Mouse (Mus musculus) telencephalon, adult 2 months (tissue): ENCODE results near the gene Vangl1.
"Not testable (repeated sequence)": the region's sequence is repeated elsewhere in the genome, so short reads cannot be mapped to it uniquely, and the experiment has no call there.

Experiments used
- DNase-seq: peaks from one replicate; pipeline ENCODE4 v3.0.0-alpha.2; 2011; ENCODE audit warnings: low read depth, low spot score

Gene Vangl1

DNA sequence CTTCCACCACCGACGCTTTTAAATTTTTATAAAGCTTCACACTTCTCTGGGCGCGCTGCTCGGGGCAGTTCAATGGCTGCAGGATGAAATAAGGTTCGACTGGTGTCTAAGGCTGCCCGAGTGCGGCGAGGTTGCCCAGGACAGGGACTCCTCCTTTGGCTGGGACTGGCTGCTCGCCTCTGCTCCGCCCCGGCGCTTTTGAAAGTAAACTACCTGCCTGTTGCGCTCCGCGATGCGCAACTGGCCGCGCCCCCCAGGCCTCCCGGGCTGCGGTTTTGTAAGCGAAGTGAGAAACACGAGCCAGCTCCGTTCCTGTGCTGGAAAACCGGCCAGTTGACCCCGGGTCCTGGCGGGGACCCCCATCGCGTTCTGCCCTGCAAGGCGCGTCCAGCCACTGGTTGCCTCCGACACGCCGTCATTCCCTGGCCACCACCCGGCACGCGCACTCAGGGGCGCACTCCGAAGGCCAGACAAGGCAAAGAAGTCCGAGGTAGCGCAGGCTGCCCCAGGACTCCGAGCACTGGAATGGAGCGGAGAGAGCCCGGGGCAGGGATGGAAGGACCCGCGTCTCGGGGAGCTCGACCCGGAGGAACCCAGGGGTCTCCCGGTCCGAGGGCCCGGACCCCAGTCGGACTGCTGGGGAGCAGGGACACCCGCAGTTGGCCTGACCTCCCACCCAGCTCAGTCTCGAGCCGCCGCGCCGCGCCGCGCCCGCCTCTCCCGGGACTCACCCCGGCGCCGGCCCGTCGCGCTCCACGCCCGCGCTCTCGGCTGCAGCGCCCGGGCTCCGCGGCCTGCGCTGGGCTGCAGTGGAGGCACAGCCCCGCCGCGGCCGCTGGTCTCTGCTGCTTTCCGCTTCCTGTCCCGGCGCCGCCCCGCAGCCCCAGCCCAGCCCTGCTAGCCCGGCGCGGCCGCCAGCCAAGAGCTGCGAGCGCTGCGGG, at the start of gene Vangl1:
Vangl1 (minus strand) TSS at position 913 of the 941 bp plus-strand sequence.
- no peak for DNase-seq

DNA sequence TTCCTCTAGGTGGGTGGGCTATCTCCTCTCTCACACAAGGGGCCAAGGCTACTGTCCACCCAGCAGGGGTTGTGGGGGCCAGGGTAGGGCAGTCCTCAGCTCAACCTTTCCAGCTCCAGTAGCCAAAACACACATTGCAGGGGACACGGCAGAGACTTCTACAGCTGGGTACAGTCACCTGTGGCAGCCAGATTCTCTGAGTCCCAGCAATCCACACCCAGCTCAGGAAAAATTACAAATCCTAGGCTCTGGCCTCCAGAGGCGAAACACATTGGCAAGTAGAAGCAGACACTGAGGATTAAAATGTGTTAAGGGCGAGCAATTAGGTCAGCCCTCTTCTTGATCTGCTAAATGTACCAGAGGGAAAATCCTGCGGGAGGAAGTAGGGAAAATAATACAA, 49.1 kb upstream of the Vangl1 start:
- no peak for DNase-seq

DNA sequence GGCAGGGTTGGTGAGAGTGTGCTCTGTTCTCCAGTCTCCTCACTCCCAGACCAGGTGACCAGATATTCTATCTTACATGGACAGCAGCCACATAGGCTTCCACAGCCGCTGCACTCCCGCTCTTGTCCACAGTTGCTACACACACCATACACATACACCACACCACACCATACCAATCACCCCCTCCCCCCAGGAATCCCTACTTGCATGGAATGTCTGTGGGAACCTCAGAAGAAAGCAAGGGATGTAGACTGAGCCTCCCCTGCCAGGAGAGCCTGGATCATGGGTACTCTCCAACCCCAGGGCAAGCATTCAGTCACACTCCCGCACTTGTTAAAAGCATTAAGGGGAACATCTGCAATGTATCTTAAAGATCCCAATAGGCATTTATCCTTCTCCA, 48.4 kb upstream of the Vangl1 start:
- DNase-seq = no peak

DNA sequence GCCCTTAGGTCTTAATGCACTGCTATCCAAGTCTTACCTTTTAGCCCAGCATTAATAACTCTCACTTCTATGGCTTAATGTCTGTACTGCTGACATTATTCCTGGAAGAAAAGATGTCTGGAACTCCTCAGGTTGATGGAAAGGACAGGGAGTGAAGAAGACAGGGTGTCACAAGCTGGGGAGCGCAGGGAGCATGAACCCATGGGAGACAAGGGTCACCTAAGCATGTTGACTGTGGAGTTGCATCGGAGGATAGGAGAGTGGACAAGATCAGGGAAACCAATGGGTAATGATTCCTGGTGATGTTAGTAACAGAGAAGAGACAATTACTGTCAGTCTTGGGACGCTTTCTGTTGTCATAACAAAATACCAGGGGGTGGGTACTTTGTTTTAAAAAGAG, 46.4 kb upstream of the Vangl1 start:
- DNase-seq = no peak

DNA sequence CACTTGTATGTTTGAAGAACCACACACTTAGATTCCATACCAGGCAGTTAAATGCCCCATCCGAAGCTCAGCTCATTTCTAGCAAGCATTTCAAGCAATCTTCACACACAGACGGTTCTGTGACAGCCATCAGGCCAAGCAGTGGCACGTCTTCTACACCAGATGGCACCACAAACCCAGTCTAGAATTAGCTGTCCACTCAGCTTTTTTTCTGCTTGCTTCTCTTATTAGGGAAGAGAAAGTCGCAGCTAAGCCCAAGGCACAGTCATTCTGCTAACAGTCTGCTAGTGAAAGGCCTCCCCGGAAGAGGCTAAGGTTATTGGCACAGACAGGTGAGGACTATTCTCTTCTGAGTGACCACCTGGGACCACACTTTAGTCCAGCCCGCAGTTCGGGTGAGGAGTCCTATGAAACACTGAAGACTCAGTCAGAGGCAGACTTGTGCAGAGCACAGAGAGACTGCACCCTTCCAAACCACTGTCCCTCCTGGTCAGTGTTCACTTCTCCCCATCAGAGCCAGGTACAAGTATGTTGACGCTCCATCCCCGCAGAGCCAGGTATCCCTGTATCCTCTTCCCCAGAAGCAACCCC, 45.0 kb upstream of the Vangl1 start:
- DNase-seq = no peak

DNA sequence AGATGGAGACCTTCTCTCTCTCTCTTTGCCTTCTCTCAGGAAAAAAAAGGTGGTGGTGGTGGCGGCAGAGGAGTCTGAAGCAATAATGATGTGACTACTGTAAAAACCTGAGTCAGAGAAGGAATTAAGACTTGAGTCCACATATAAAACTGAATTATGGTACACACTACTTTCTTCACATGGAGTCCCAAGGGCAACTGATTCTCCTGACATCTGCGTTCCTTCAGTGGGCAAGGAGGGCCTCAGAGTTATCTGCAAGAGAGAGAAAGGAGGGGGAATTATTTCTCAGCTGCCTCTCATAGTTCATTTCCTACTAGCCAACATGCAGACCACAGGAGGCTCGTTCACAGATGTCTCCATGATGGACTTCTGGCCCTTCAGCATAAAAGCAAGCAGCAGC, 40.1 kb upstream of the Vangl1 start:
- DNase-seq = no peak

DNA sequence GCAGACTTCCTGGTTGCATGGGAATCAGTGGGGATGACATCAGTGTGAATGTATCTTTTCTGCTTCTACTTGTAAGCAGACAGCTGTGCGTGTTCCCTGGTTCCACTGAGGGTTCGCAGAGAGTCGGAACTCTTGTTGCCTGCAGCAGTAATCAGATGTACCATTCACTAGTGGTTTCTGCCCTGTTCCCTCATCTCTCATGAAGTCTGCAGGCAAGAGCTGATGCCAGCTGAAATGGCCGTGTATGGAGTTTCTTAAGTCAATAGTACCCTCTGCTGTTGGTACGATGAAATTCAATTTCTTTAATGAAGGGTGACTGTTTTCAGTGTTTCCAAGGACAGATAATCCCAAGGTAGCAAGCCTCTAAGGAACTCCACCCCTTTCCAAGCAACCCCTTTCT, 38.4 kb upstream of the Vangl1 start:
- peak; percentile 74 for DNase-seq

DNA sequence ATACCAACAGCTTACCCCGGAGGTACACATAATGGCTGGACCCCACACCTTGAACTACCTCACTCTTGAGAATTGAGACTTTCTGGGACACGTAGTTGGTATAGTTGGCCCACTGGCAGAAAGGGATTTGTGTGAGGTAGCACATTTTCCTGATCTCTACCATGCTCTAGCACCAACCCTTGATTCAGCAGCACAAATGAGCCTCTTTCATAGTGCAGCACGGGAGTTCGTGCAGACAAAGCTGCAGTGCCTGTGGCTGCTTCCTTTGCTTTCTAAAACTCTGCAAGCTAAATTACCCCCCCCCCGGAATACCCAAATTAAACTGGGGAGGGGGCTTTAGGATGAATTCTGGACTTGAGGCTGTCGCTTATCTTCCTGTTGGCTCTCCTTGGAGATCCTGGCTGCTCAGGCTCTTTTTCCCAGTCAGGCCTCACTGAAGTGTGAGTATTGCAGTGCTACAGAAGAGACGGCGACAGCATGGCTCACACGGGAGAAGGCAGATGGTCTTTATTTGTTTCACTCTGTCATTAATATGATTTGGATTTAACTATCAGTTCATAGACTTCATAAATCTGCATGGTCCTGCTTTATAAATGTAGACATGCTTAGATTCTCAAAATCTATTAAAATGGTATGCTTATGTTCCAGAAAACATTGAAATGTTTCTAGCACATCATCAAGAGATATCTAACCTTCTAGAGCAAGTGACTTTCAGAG, 27.1 kb upstream of the Vangl1 start:
- DNase-seq = no peak

DNA sequence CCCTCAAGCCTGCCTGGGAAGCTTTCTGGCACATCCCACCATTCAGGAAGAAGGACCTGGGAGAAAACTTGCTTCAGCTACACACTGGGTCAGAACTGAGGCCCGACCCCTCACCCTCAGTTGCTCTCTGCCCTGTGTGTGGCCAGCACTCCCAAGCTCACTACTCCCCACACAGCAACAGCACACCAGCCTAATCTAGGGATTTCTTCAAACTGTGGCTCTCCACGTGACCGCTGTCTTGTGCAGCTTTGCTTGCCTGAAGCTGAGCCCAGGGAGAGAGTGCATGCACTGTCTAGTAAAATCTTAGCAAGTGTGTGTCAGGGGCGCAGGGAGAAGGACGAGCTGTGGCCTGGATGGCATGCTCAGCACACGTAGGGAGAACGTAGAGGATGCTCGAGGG, 18.3 kb upstream of the Vangl1 start:
- DNase-seq = no peak

DNA sequence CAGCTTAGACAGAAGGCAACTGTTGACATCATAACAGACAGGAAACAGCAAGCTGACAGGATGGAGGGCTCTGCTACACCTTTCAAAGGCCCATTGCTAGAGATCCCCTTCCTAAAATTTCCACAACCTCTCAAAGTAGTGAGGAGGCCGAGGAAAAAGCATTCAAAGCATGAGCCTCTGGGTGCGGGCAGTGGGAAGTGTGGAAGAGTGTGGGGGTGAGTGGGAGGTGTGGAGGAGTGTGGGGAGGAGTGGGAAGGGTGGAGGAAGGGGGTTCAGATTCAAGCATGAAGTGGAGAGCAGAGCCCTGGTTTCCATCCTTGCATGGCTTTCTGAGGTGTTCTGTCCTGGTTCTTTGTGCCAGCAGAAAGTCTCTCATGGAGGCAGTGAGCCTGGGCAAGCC, 13.8 kb upstream of the Vangl1 start:
- DNase-seq = no peak

DNA sequence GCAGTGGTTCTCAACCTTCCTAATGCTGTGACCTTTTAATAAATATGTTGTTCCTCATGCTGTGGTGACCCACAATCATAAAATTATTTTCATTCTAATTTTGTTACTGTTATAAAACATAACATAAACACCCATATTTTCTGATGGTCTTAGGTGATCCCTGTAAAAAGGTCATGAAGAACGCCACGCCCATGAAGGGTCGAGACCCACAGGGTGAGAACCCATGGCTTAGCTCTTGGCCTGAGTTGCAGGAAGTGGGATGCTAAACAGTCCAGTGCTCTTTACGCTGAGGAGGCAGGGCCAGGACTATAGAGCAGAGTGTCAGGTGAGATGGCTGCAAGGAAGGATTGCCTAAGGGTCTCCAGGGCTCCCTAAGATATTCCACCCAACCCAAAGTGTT, 10.2 kb upstream of the Vangl1 start:
- no peak for DNase-seq

DNA sequence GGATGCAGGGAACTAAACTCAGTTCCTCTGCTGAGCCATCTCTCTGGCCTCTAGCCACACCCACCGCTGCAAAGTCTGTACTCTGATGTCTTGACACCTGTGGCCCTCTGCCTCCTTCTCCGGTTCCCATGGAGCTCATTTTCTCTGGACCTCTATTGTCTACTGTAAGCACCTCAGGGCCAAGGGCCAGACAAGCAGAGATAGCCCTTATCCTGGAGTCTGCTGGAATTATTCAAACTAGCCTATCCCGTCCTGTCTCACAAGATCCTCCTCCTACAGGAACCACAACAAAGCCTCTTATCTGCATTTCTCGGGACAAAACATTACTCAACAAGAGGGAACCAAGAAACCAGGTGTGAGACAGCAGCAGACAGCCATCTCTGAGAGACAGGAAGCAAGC, 9.8 kb upstream of the Vangl1 start:
- no peak for DNase-seq

DNA sequence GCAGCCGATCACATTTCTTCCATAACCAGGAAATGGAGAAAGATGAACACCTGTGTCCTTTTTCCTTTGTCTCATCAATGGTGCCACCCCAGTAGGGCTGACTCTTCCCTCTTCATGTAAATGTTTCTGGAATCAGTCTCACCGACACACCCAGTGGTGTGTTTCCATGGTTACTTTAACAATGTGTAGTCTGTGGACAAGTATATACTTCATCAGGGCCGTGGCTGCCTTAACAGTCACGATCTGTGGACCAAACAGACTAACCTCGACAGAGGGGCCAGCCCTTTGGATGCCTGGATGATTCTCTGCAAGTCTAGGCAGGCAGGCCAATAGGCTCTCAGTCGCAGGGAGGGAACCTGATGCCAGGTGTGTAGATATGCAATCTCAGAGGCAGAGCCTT, 8.4 kb upstream of the Vangl1 start:
- no peak for DNase-seq

DNA sequence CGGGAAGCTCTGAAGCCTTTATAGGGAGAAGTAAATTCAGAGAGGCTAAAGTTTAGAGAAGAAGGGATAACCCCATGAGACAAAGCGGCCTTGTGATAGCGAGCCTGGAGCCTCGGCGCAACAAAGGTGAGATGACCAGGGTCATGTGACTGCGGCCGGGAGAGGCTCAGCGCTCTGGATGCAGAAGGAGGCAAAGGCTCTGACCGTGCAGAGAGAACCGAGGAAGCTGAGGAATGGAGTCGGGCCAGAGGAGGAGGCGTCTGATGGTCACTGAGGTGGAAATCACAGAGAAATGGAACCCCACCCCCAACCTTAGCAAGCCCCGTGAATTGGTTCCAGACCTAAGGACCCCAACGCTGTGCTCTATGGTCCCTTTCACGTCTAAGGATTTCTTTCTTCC, 7.8 kb upstream of the Vangl1 start:
- no peak for DNase-seq

DNA sequence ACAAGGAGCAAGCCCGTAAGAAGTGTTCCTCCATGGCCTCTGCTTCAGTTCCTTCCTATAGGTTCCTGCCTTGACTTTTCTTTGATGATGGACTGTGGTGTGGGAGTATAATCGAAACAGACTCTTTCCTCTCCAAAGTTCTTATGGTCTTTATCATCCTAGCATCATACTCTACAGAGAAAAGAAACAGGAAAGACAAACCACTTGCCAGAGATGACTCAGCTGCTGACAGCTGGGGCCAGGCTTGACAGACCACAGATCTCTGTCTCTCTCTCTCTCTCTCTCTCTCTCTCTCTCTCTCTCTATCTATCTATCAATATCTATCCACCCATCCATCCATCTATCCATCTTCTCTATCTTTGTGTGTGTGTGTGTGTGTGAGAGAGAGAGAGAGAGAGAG, 6.8 kb upstream of the Vangl1 start:
- no peak for DNase-seq

DNA sequence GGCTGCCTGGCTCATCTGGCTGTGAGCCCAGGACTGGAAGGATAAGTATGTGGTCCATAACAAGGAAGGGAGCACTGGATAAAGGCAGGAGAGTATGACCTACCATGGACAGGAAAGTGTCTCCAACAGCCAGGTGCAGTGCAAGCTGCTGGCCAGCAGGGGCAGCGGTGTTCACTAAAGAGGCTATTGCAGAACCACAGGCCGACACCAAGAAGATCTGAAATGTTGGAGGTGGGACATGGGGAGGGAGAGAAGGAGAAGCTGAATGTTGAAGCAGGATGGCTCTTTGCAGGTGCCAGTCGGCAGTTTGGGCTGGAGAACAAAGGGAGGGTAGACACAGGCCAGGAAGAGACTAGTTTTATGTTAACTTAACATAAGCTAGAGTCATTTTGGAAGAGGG, 6.3 kb upstream of the Vangl1 start:
- DNase-seq = no peak

DNA sequence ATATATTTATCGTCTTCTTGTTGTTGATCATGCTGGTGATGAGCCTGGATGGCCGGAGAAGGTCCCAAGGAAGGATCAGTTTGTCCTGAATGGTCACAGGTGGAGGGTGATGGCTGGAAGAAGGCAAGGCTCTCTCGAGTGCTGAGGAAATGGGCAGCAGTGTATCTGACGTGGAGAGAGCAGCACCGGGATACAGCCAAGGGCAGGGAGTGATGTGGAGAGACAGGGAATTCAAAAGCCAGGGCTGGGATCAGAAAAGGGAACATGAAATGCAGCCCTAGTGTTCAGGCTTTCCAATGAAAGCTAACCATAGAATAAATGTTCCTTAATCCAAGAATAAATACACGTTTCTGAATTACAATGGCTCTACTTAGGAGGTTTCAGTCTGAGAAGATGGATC, 4.4 kb upstream of the Vangl1 start:
- no peak for DNase-seq

DNA sequence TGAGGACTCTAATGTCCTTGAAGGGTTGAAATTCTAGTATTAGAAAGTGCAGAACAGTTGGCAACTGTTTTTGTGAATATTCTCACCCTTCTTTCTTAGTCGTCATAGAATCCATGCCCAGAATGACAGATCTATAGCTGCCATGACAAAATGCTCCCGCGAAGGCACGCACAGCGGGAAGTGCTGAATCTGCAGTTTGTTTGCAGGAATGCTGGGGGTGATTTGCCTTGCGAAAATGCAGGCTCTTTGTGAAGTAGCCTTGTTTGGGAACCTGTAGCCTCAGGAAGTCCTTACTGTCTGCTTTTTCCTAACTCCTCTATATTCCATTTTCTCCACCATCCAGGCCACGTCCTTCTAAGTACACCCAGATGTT, 951 bp upstream of the Vangl1 start:
- no peak for DNase-seq

DNA sequence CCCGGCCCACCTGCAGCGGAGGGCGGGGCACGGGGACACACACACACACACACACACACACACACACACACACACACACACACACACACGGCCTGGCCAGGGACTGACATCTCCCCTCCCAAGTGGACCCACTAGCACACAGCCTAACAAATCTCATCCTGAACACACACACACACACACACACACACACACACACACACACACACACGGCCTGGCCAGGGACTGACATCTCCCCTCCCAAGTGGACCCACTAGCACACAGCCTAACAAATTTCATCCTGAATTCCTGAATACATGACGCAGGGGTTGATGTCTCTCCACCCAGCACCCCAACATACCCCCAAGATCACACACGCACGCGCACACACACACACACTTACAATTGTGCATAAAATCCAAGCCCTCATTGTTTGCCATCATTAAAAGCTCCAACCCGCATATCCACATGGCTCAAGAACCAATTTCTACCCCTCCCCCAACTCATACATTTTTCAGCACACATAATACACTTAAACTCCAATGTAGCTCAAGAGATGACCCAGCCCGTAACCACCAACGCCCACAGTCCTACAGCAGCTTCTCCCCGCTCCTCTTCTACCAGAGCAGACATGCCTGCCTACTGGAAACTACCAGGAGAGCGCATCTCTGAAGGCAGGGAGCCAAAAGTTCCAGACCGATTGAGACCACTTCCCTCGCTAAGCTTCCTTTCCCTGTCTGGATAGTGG, 403 bp upstream of the Vangl1 start:
- not testable (repeated sequence) for DNase-seq

DNA sequence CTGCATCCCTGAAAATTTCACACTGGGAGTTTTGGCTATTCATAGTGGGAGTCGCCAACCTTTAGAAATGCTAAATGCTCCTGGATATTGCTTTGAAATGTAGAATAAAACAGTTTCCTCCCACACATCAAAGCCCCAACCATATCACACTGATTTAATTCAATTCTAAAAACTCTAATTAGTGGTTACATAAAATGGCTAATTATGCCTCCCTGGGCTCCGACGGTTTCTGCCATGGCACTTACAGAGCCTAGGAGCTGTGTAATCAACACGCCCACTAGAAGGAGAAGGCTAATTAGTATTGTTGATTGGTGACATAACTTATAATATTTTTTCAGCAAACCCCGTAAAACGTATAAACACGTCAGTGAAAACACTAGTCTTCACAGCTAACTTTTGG, 1.4 kb downstream of the Vangl1 start:
- DNase-seq = no peak

DNA sequence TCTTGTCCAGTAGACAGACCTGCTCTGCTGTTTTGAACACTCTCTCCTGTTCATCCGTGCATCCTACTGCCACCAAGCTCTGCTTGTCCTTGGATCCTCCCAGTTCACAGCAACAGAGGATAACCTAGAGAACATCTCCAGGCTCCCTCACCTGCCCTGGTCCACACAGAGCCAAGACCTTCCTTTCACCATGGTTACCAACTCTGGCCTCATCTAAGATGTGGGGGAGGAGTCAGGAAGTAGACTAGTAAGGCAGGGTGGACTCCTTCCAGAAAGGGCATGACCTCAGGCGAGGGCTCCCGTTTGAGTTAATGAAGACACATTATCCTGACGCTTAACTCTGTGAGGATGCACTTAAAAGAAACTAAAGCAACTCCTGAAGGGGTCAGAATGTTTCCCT, 4.5 kb downstream of the Vangl1 start:
- DNase-seq = no peak

DNA sequence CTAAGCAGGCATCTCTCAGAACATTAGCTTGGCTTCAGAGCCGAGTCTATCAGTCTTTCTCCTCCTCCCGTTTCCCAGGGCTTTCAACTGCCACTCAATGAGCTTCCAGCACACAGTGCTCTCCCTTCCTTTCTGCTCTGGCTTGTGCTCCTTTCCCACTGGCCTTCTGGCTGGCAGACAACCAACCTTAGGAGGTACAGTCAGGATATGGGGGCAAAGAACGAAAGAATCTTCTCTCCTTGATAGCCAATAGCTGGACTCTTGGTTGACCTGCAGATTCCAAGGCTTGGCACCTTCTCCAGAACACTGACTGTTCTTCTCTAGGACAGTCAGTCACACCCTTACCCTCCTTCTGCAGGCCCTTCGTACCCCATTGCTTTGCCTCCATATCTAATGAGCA, 5.3 kb downstream of the Vangl1 start:
- no peak for DNase-seq
